Mouse (Mus musculus): Measurements from ENCODE around the gene Wdr78.
A peak's percentile ranks its signal among the peaks of the same experiment; 100 is the strongest.

Gene Wdr78

DNA sequence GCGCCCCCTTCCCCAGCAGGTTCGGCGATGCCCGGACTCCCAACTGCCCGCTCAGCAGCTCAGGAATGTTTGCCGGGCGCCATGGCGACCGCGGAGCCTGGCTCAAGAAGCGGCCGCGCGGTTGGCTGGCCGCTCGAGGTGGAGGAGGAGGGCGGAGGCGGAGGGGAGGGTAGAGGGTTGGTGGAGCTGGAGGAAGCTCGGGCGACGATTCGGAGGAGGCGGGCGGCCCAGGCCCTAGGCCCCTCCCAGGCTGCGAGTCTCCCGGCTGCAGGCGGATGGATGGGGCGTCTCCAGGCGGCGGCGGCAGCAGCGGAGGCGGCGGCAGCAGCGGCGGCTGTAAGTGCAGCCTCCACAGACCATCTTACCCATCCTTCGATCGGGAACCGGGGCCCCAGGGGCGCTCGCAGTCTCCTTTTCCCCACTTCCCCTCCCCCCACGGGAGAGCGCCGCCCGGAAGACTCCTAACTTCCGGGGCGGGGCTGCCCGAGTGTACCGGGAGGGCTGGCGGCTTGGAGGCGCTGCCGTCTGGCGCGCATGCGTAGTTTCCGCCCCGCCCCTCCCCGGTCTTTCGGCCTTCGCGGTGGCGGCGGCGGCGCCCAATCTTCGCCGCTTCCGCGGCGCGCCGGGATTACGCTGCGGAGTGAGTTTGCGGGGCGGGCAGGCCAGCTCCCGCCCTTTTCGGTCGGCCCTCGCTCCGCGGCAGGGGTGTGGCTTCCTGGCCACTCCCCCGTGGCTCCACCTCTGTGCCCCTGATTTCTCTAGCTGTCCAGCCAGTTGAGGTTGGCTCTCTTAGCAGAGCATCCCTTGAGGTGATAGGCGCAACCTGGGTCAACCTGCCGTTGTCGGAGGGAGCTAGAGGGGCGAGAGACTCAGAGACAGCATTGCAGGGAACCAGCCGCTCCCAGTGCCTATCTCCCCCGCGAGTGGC is at the start of gene Wdr78, which contains the start of gene Mier1:
TSS of gene Wdr78 (minus strand) at position 372 of the 928 bp plus-strand sequence.
TSS of gene Mier1 (plus strand) at position 207 of the 928 bp plus-strand sequence.
- peak; percentile 93 for DNase-seq (ENCODE audit: low read depth, low spot score)

- no peak for DNase-seq (ENCODE audit: low read depth, low spot score)
Measured at GRCm38 (mm10) chr4:103158781-103159180, 44.4 kb upstream of the Wdr78 start.

- no peak for DNase-seq (ENCODE audit: low read depth, low spot score)
Measured at GRCm38 (mm10) chr4:103151946-103152345, 37.6 kb upstream of the Wdr78 start.

- peak; percentile 75 for DNase-seq (ENCODE audit: low read depth, low spot score)
Measured at GRCm38 (mm10) chr4:103146339-103146738, 32.0 kb upstream of the Wdr78 start.

DNA sequence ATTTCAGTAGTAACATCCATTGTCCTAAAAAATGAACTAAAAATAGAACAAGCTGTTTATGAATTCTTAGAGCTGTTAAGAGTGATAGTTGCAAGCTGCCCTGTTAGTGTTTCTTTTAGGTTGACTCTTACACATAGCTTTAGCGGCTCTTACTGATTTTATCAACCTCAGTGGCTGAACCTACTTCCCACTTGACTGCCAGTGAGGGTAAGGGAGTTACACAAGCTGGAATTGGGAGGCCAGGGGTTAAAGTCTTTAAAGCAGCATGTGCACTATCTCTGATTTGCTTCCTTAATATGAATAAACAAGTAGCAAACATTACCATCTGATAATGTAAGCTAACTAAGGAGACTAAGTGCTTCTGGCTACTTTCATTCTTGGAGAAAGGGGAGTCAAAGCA is 22.6 kb upstream of the Wdr78 start:
- DNase-seq (ENCODE audit: low read depth, low spot score), result no peak

DNA sequence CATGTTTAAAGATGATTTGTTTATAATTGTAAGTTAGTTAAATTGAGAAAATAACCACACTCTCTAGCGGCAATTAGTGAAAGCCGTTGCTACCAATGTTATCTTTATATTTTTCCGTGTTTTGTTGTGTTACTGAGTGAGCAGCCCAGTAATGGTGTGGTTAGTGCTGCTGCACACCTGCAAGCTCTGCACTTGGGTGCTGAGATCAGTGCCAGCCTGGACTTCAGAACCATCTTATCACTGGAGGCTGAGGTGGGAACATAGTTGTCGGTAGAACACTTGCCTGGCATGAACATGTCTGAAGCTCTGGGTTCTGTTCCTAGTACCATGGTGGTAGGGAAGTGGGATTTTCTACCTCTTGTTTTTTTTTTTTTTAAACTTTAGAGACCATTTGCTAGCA is 12.2 kb upstream of the Wdr78 start:
- no peak for DNase-seq (ENCODE audit: low read depth, low spot score)

DNA sequence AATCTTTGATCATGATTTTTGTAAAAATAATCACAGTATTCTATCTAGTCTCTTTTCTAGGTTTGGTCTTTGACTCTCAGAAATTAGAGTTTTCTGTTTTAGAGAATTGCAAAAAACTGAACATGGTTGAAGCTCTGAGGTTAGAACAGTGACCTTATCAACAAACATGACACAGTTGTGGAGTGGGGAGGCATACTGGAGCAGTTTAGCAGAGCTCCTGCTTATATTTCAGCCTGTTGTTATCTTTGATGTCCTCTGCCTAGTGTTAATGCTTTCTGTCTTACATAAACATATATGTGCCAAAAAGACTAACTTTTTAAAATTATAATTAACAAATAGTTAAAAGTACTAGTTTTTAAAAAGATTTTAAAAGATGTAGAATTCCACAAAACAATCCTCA is 9.3 kb upstream of the Wdr78 start:
- DNase-seq (ENCODE audit: low read depth, low spot score), result no peak

DNA sequence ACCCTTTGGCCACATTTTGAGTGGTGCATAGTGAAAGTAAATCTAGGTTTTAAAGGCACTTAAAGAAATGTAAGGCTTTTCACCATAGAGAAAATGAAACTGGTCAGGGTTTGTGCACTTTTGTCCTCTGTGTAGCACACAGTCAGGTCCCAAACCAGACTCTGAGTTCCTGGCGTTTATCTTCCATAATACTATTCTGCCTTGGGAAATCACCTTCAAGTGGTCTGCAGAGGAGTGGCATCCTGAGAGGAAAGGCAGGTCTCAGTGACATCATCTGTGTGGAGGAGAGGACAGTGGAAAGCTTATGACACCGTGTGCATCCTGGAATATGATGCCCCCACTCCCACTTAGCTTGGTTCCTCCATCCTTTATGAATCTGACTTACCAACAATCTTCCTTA is 8.7 kb upstream of the Wdr78 start:
- DNase-seq (ENCODE audit: low read depth, low spot score), result peak; percentile 39

DNA sequence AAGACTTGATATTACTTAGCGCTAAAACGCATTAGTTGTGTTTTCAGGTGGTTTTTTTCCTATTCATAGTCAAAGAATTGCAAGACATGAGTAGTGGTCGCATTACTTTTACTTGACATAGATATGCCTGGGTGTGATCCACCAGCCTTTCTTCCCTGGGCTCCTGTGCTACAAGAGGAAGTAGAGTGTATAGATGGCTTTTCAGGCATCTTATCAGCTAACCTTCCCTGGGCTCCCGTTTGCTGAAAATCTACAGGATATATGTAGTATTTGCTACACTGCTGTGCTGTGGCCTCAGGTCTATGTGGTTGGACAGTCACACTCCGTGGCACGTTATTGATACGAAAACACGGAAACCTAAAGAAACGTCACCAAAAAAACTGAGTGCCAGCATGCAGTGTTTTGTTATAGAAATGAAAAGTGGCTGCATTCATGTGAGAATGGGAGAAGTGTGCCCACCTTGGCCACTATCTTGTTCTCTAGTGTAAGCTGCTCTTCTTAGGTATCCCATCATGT is 6.6 kb upstream of the Wdr78 start:
- no peak for DNase-seq (ENCODE audit: low read depth, low spot score)

GRCm38 (mm10) chr4:103120395-103120794 is 6.0 kb upstream of the Wdr78 start:
- DNase-seq (ENCODE audit: low read depth, low spot score), result no peak

DNA sequence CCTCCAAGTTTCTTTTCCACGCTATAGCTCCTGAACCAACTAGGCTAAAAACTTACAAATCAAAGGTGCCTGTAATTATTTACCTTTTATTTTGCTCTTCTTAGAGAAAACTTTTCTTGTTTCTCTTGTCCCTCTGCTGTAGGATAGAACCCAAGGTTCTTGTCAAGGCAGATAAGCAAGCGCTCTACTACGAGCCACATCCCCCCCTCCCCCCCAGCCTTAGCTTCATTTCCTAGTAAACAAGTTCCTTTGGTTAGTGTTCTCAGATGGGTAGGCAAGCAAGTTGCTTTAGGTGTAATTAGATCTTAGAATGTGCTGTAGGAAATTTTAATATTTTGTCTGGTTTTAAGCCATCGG is 5.7 kb upstream of the Wdr78 start:
- DNase-seq (ENCODE audit: low read depth, low spot score), result peak; percentile 30

- peak; percentile 60 for DNase-seq (ENCODE audit: low read depth, low spot score)
Measured at GRCm38 (mm10) chr4:103119229-103120027, 5.1 kb upstream of the Wdr78 start.

DNA sequence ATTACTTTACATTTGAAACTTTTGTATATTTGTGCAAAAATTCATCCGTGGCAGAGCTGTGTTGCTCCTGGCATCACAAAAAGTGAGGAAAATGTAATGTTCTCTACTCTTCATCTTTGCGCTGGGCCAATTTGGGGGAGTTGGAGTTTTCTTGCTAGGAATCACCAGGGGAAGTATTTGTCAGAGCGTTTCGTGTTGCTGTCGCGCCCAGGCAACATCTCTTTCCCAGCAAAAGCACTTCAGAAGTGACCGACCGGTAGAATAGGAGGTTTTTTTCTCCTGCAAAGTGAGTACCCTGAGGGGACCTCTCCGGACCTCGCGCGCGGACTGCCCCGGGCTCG is 4.5 kb upstream of the Wdr78 start:
- peak; percentile 47 for DNase-seq (ENCODE audit: low read depth, low spot score)

GRCm38 (mm10) chr4:103113402-103113801 is 953 bp downstream of the Wdr78 start:
- peak; percentile 17 for DNase-seq (ENCODE audit: low read depth, low spot score)

- DNase-seq (ENCODE audit: low read depth, low spot score), result no peak
Measured at GRCm38 (mm10) chr4:103112651-103113050, 1.7 kb downstream of the Wdr78 start.

GRCm38 (mm10) chr4:103098532-103098931 is 15.8 kb downstream of the Wdr78 start:
- DNase-seq (ENCODE audit: low read depth, low spot score), result no peak

- peak; percentile 63 for DNase-seq (ENCODE audit: low read depth, low spot score)
Measured at GRCm38 (mm10) chr4:103095921-103096320, 18.4 kb downstream of the Wdr78 start.

DNA sequence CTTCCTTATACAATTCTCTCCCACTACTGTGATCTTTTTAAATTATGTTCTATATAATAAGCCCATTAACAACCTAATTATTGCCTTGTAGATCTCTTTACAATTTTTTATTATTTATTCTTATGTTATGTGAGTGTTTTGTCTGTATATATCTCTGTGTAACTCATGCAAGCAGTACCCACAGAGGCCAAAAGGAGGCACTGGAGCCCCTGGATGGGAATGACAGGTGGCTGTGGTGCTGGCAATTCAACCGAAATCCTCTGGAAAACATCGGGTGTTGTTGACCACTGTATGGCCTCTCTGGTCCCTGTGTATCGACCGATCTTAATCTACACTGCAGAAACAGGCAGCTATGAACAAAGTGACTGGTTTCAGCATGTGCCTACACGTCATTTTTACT is 29.1 kb downstream of the Wdr78 start:
- no peak for DNase-seq (ENCODE audit: low read depth, low spot score)

GRCm38 (mm10) chr4:103070631-103071030 is 43.7 kb downstream of the Wdr78 start:
- no peak for DNase-seq (ENCODE audit: low read depth, low spot score)

GRCm38 (mm10) chr4:103067906-103068655 is 46.3 kb downstream of the Wdr78 start:
- DNase-seq (ENCODE audit: low read depth, low spot score), result no peak

DNA sequence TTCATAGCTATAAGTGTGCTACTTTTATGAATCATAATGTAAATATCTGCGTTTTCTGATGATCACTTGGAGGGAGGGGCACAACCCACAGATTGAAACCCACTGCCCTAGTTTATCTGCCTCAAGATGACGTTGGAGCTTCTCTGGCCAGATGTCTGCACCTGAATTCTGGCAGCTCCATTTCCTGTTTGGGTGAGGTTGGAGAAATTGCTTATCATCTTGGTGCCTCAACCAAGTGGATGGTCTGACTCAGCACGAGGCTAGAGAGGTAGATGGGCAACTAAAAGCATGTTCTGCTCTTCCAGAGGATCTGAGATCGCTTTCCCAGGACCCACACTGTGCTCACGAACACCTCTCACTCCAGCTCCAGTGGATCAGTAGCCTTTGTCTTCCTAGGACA is 49.4 kb downstream of the Wdr78 start:
- DNase-seq (ENCODE audit: low read depth, low spot score), result no peak

- no peak for DNase-seq (ENCODE audit: low read depth, low spot score)
Measured at GRCm38 (mm10) chr4:103064421-103064820, 49.9 kb downstream of the Wdr78 start.
